ENCODE assay signal across 8 mouse cellular contexts in genomic region chr11:53903781-53904533, GRCm38 (mm10). TPM values are rescaled to one million over a fixed set of nuclear protein-coding genes. Genes with fewer than 3 reads are reported as not detected.
DNase-seq lines count a peak whose midpoint lies in the region; ATAC-seq and TF ChIP-seq lines count a peak whose summit lies in the region.

No protein-coding gene starts in this region.

- no peak overlapping the region for H3K9ac ChIP-seq in midbrain, embryonic 13.5 days (replicated peaks)
- H3K9ac ChIP-seq in liver, postnatal 0 days (replicated peaks) = no peak overlapping the region

- H3K27ac ChIP-seq in midbrain, embryonic 10.5 days (replicated peaks) = no peak overlapping the region
- H3K27ac ChIP-seq in midbrain, embryonic 13.5 days = no peak overlapping the region
- peak overlapping the region; percentile 89 for H3K27ac ChIP-seq in liver, postnatal 0 days (ENCODE audit: low read depth)

- H3K4me3 ChIP-seq in midbrain, embryonic 10.5 days = no peak overlapping the region
- no peak overlapping the region for H3K4me3 ChIP-seq in midbrain, embryonic 13.5 days (replicated peaks)
- H3K4me3 ChIP-seq in liver, postnatal 0 days (ENCODE audit: low read depth, low read length) = no peak overlapping the region

- DNase-seq in midbrain, embryonic 10.5 days (ENCODE audit: low spot score) = peak; percentile 26
- peak; percentile 40 for DNase-seq in heart, postnatal 4 days
- peak; percentile 79 for DNase-seq in liver, postnatal 0 days
- peak; percentile 83 for DNase-seq in urinary bladder, postnatal 14 days (ENCODE audit: low spot score)
- DNase-seq in left cerebral cortex, adult 8-10 months (ENCODE audit: low spot score in 2 of 2) = no peak
- no peak for DNase-seq in cerebellum, adult 11 months
- DNase-seq in gastrocnemius, postnatal 4 days (ENCODE audit: low spot score in 2 of 2) = no peak

- no peak overlapping the region for H3K4me2 ChIP-seq in midbrain, embryonic 13.5 days (replicated peaks)
- H3K4me2 ChIP-seq in liver, postnatal 0 days (ENCODE audit: low read depth, low read length) = no peak overlapping the region

- no peaks in the 10 kb centered on the region for H3K9me3 ChIP-seq in midbrain, embryonic 10.5 days (replicated peaks)
- H3K9me3 ChIP-seq in midbrain, embryonic 13.5 days = no peaks in the 10 kb centered on the region
- H3K9me3 ChIP-seq in liver, postnatal 0 days (ENCODE audit: low read length) = no peaks in the 10 kb centered on the region

- ATAC-seq in midbrain, embryonic 13.5 days = no peak
- ATAC-seq in liver, postnatal 0 days = peak; percentile 95

- peak; percentile 66 for TF ChIP-seq EP300 in liver, postnatal 0 days (IDR thresholded peaks at IDR 0.05; ENCODE audit: low read depth)

- H3K36me3 ChIP-seq in midbrain, embryonic 10.5 days = no peaks in the 10 kb centered on the region
- no peaks in the 10 kb centered on the region for H3K36me3 ChIP-seq in midbrain, embryonic 13.5 days
- no peaks in the 10 kb centered on the region for H3K36me3 ChIP-seq in liver, postnatal 0 days (replicated peaks; ENCODE audit: insufficient read depth, low read length)

- WGBS in midbrain, embryonic 10.5 days = 61% methylated on average over 16 of the region's 16 CpGs
- WGBS in midbrain, embryonic 13.5 days = 62% methylated on average over 16 of the region's 16 CpGs
- WGBS in liver, postnatal 0 days (ENCODE audit: insufficient replicate concordance) = 49% methylated on average over 16 of the region's 16 CpGs

- H3K4me1 ChIP-seq in midbrain, embryonic 10.5 days = peaks cover 10% of the 10 kb centered on the region
- no peaks in the 10 kb centered on the region for H3K4me1 ChIP-seq in midbrain, embryonic 13.5 days (replicated peaks)
- peaks cover 9% of the 10 kb centered on the region; the same call in 1 of the 2 replicates for H3K4me1 ChIP-seq in liver, postnatal 0 days (ENCODE audit: insufficient read depth)

- H3K27me3 ChIP-seq in midbrain, embryonic 10.5 days (ENCODE audit: low read depth, poor library complexity, severe bottlenecking) = no peaks in the 10 kb centered on the region
- H3K27me3 ChIP-seq in midbrain, embryonic 13.5 days = no peaks in the 10 kb centered on the region
- H3K27me3 ChIP-seq in liver, postnatal 0 days (ENCODE audit: insufficient read depth, low read length) = no peaks in the 10 kb centered on the region

- no peak for TF ChIP-seq CTCF in liver, postnatal 0 days (IDR thresholded peaks at IDR 0.05; ENCODE audit: low read depth)

RNA-seq across cellular contexts. Expression of gene Slc22a5, which starts 12.5 kb away (rescaled TPM):
- 7.2 and 7.7 TPM in 2 replicates for polyA plus RNA-seq in midbrain, embryonic 10.5 days (2016; fragmentation: Nextera tagmentation; extraction: Ambion mirVana)
- polyA plus RNA-seq in midbrain, embryonic 13.5 days (2015; fragmentation: Nextera tagmentation; extraction: Ambion mirVana) = 8.0 and 8.1 TPM in 2 replicates
- 10 to 100 TPM; 13.3 to 15.0 TPM for total RNA-seq in heart, postnatal 4 days (2021)
- polyA plus RNA-seq in liver, postnatal 0 days (2015; fragmentation: Nextera tagmentation; extraction: Ambion mirVana) = 6.8 and 7.2 TPM in 2 replicates
- 10 to 100 TPM in 2 of 4 experiments, 1 to 10 TPM in 2; 8.9 to 14.0 (median 9.9) TPM for total RNA-seq in left cerebral cortex, adult 8-10 months (2022)
- 1 to 10 TPM; 8.6 to 8.8 TPM for total RNA-seq in gastrocnemius, postnatal 4 days (2021)

RNA-seq across cellular contexts. Expression of gene Gm12216, which starts 44.9 kb away (rescaled TPM):
- polyA plus RNA-seq in midbrain, embryonic 10.5 days (2016; fragmentation: Nextera tagmentation; extraction: Ambion mirVana) = 0.22 TPM in 1 of 2 replicates, not detected in the other
- 0.40 TPM in 1 of 2 replicates, not detected in the other for polyA plus RNA-seq in midbrain, embryonic 13.5 days (2015; fragmentation: Nextera tagmentation; extraction: Ambion mirVana)
- total RNA-seq in heart, postnatal 4 days (2021) = 1 to 10 TPM in 1 of 2 experiments, under 1 TPM in 1; 0.32 to 1.6 TPM
- polyA plus RNA-seq in liver, postnatal 0 days (2015; fragmentation: Nextera tagmentation; extraction: Ambion mirVana) = 1.1 and 1.5 TPM in 2 replicates
- total RNA-seq in left cerebral cortex, adult 8-10 months (2022) = 1 to 10 TPM; 1.6 to 6.3 (median 3.3) TPM
- 1 to 10 TPM; 3.2 to 4.6 TPM for total RNA-seq in gastrocnemius, postnatal 4 days (2021)

Comparison
In these comparisons a context has a peak if more than half of its experiments do, and no peak if none do; other contexts are left out.
1. DNase-seq: peak in midbrain, embryonic 10.5 days (single experiment), heart, postnatal 4 days (single experiment), liver, postnatal 0 days (single experiment) and urinary bladder, postnatal 14 days (single experiment); none in left cerebral cortex, adult 8-10 months (0 of 2), cerebellum, adult 11 months (single experiment) and gastrocnemius, postnatal 4 days (0 of 2).